Mouse (Mus musculus): ENCODE measurements around the gene Phf3. TPM values are rescaled to one million over a fixed set of nuclear protein-coding genes. Genes with fewer than 3 reads are reported as not detected.
"Not testable (repeated sequence)": the region's sequence is repeated elsewhere in the genome, so short reads cannot be mapped to it uniquely, and the experiment has no call there.

The Phf3 gene
- polyA plus RNA-seq, 1 experiment: 52.8 TPM

- Histone ChIP-seq H3K4me3 (replicated peaks; ENCODE audit: insufficient read depth, low read depth, low read length) (no peak overlapping the region), H3K27ac (ENCODE audit: insufficient read depth, low read length) (no peak overlapping the region), H3K27me3 (ENCODE audit: control insufficient read depth, insufficient read depth, low read length) (no peaks in the 10 kb centered on the region), H3K4me1 (ENCODE audit: control insufficient read depth, insufficient read depth, low read length) (no peaks in the 10 kb centered on the region)
- no peak for TF ChIP-seq CTCF (IDR thresholded peaks at IDR 0.05; ENCODE audit: borderline replicate concordance, insufficient read depth, low read depth, low read length)
- no peak for TF ChIP-seq POLR2A (IDR thresholded peaks at IDR 0.05; ENCODE audit: borderline replicate concordance, insufficient read depth, low read length)
- DNase-seq: no peak
- 92% methylated on average over 3 of the region's 3 CpGs for WGBS
Measured at GRCm38 (mm10) chr1:30779562-30779961, 94.2 kb downstream of the Phf3 start.

- TF ChIP-seq CTCF (IDR thresholded peaks at IDR 0.05; ENCODE audit: borderline replicate concordance, insufficient read depth, low read depth, low read length) (peak; percentile 26; the same call in 1 of the 2 replicates), POLR2A (IDR thresholded peaks at IDR 0.05; ENCODE audit: borderline replicate concordance, insufficient read depth, low read length) (no peak)
- no peak overlapping the region for H3K4me3 ChIP-seq (replicated peaks; ENCODE audit: insufficient read depth, low read depth, low read length)
- H3K4me1 ChIP-seq (ENCODE audit: control insufficient read depth, insufficient read depth, low read length): no peaks in the 10 kb centered on the region
- H3K27me3 ChIP-seq (ENCODE audit: control insufficient read depth, insufficient read depth, low read length): no peaks in the 10 kb centered on the region
- H3K27ac ChIP-seq (ENCODE audit: insufficient read depth, low read length): no peak overlapping the region
- 17% methylated on average over 14 of the region's 14 CpGs for WGBS
- no peak for DNase-seq
Measured at GRCm38 (mm10) chr1:30778374-30779005, 95.2 kb downstream of the Phf3 start.

DNA sequence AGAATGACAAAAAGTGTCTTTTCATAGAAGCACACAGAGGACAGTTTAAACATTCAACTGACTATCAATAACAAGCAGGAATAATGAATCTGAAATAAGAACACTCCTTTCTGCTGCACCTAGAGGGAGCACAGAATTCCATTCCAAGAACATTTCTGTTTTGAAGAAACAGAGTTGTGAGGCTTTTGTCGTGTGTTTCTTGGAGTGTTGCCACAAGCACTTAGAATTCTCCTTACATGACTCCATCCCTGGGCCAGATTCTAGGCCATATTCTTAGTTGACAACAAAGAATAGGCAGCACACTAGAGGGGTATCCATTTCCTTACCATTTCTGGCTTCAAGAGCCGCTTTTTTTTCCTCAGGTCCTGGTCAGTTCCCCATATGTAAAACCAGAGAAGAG is 97.5 kb downstream of the Phf3 start:
- H3K27me3 ChIP-seq (ENCODE audit: control insufficient read depth, insufficient read depth, low read length): no peaks in the 10 kb centered on the region
- H3K27ac ChIP-seq (ENCODE audit: insufficient read depth, low read length): no peak overlapping the region
- no peak overlapping the region for H3K4me3 ChIP-seq (replicated peaks; ENCODE audit: insufficient read depth, low read depth, low read length)
- H3K4me1 ChIP-seq (ENCODE audit: control insufficient read depth, insufficient read depth, low read length): no peaks in the 10 kb centered on the region
- TF ChIP-seq POLR2A (IDR thresholded peaks at IDR 0.05; ENCODE audit: borderline replicate concordance, insufficient read depth, low read length) (no peak), CTCF (IDR thresholded peaks at IDR 0.05; ENCODE audit: borderline replicate concordance, insufficient read depth, low read depth, low read length) (no peak)
- WGBS: 46% methylated on average over 2 of the region's 2 CpGs
- no peak for DNase-seq

DNA sequence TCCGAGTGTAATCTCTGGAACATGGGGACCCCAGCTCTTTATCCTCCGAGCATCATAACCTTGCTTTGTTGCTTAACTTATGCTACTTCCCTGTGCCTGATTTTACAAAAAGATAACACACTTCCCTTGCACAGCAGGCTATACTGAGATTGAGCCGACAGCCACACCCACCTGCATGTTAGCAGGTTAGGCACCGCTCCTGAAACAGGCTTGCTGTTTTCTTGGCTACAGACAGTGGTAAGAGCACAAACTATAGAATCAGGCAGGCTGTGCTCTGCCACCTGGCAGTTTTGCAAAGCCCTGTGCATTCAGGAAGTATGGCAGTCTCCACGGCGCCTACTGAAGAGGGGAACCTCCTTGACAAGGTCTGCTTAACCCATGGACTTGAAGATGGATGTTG is 100.1 kb downstream of the Phf3 start:
- Histone ChIP-seq H3K27ac (ENCODE audit: insufficient read depth, low read length) (no peak overlapping the region), H3K27me3 (ENCODE audit: control insufficient read depth, insufficient read depth, low read length) (no peaks in the 10 kb centered on the region), H3K4me3 (replicated peaks; ENCODE audit: insufficient read depth, low read depth, low read length) (no peak overlapping the region), H3K4me1 (ENCODE audit: control insufficient read depth, insufficient read depth, low read length) (no peaks in the 10 kb centered on the region)
- TF ChIP-seq POLR2A (IDR thresholded peaks at IDR 0.05; ENCODE audit: borderline replicate concordance, insufficient read depth, low read length) (no peak), CTCF (IDR thresholded peaks at IDR 0.05; ENCODE audit: borderline replicate concordance, insufficient read depth, low read depth, low read length) (no peak)
- WGBS: 47% methylated on average over 6 of the region's 6 CpGs
- no peak for DNase-seq

GRCm38 (mm10) chr1:30772851-30773250 is 100.9 kb downstream of the Phf3 start:
- Histone ChIP-seq H3K4me3 (replicated peaks; ENCODE audit: insufficient read depth, low read depth, low read length) (no peak overlapping the region), H3K27ac (ENCODE audit: insufficient read depth, low read length) (no peak overlapping the region), H3K27me3 (ENCODE audit: control insufficient read depth, insufficient read depth, low read length) (no peaks in the 10 kb centered on the region), H3K4me1 (ENCODE audit: control insufficient read depth, insufficient read depth, low read length) (no peaks in the 10 kb centered on the region)
- DNase-seq: no peak
- WGBS: 19% methylated on average over 7 of the region's 7 CpGs
- TF ChIP-seq POLR2A (IDR thresholded peaks at IDR 0.05; ENCODE audit: borderline replicate concordance, insufficient read depth, low read length) (no peak), CTCF (IDR thresholded peaks at IDR 0.05; ENCODE audit: borderline replicate concordance, insufficient read depth, low read depth, low read length) (no peak)

DNA sequence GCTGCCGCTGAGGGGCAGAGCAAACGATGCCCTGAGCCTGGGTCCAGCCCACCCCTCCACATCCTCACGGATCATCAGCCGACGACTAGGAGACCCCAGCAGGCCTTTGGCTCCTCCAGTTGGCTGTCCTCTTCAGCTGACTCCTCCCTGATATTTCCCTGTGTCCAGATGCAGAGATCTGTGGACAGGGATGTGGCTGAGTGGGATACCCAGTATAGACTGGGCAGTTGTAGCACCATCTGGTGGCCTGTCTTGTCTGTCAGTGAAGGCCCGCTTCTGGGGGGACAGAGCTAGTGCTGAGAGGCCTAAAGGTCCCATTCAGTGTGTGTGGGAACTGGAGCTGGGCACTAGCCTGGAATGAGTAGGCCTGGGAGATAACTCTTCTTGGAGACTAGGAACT is 101.9 kb downstream of the Phf3 start:
- Histone ChIP-seq H3K4me3 (replicated peaks; ENCODE audit: insufficient read depth, low read depth, low read length) (no peak overlapping the region), H3K27me3 (ENCODE audit: control insufficient read depth, insufficient read depth, low read length) (no peaks in the 10 kb centered on the region), H3K4me1 (ENCODE audit: control insufficient read depth, insufficient read depth, low read length) (no peaks in the 10 kb centered on the region), H3K27ac (ENCODE audit: insufficient read depth, low read length) (no peak overlapping the region)
- DNase-seq: no peak
- TF ChIP-seq POLR2A (IDR thresholded peaks at IDR 0.05; ENCODE audit: borderline replicate concordance, insufficient read depth, low read length): no peak
- no peak for TF ChIP-seq CTCF (IDR thresholded peaks at IDR 0.05; ENCODE audit: borderline replicate concordance, insufficient read depth, low read depth, low read length)
- 40% methylated on average over 6 of the region's 6 CpGs for WGBS

DNA sequence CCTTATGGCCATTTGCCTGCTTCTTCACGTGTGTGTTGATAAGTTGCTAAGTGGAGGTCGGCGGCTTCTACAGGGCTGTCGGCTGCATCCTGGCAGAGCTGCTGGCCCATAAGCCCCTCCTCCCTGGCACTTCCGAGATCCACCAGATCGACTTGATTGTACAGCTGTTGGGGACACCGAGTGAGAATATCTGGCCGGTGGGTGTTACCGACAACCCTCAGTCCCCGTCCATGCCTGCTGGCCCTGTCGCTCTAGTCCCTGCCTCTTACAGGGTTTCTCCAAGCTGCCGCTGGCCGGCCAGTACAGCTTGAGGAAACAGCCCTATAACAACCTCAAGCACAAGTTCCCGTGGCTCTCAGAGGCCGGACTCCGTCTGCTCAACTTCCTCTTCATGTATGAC is 103.1 kb downstream of the Phf3 start:
- WGBS: 52% methylated on average over 16 of the region's 16 CpGs
- not testable (repeated sequence) for H3K27ac ChIP-seq (ENCODE audit: insufficient read depth, low read length); DNase-seq; H3K4me3 ChIP-seq (replicated peaks; ENCODE audit: insufficient read depth, low read depth, low read length); H3K4me1 ChIP-seq (ENCODE audit: control insufficient read depth, insufficient read depth, low read length); H3K27me3 ChIP-seq (ENCODE audit: control insufficient read depth, insufficient read depth, low read length)

DNA sequence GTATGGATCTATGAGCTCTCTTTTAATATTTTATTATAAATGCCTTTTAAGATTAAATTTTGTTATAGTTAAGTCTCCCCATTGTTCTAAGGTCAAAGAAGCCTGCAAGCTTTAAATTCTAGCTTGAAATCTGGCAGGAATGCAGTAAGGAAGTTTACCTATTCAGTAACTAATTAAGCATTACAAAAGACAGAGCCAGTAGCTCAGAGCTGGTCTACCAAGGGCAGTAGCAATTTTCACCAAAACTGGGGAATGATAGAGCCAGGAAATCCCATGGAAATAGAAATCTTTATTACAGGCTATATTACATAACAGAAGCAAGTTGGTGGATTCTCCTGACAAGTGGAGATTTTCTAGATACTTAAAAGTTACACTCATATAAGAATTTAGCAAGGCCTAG is 116.9 kb downstream of the Phf3 start:
- Histone ChIP-seq H3K4me3 (replicated peaks; ENCODE audit: insufficient read depth, low read depth, low read length) (no peak overlapping the region), H3K27ac (ENCODE audit: insufficient read depth, low read length) (no peak overlapping the region), H3K4me1 (ENCODE audit: control insufficient read depth, insufficient read depth, low read length) (no peaks in the 10 kb centered on the region), H3K27me3 (ENCODE audit: control insufficient read depth, insufficient read depth, low read length) (no peaks in the 10 kb centered on the region; the same call in 1 of the 2 replicates)
- TF ChIP-seq CTCF (IDR thresholded peaks at IDR 0.05; ENCODE audit: borderline replicate concordance, insufficient read depth, low read depth, low read length): no peak
- no peak for TF ChIP-seq POLR2A (IDR thresholded peaks at IDR 0.05; ENCODE audit: borderline replicate concordance, insufficient read depth, low read length)
- DNase-seq: no peak

Data from cerebellum, adult 2 months (tissue).